Mouse (Mus musculus) limb, embryonic 10.5 days (tissue): Measurements from ENCODE around the gene Trim7. TPM values are rescaled to one million over a fixed set of nuclear protein-coding genes. Genes with fewer than 3 reads are reported as not detected.
"Not testable (repeated sequence)": the region's sequence is repeated elsewhere in the genome, so short reads cannot be mapped to it uniquely, and the experiment has no call there.

ENCODE experiments used
- DNase-seq: peaks from one replicate; pipeline ENCODE4 v3.0.0-alpha.2; 2017; ENCODE audit warnings: low spot score
- H3K27ac ChIP-seq: fragments of 300-500 bp; sonication (generic); 2 replicates; pipeline ENCODE4 v1.5.1; 2016; ENCODE audit warnings: mild to moderate bottlenecking
- H3K27me3 ChIP-seq: fragments of 300-500 bp; sonication (generic); 2 replicates; pipeline ENCODE4 v1.6.1; 2016; ENCODE audit warnings: low read depth, mild to moderate bottlenecking; ENCODE audit not compliant: poor library complexity, severe bottlenecking
- H3K36me3 ChIP-seq: fragments of 300-500 bp; sonication (generic); 2 replicates; pipeline ENCODE4 v1.6.1; 2016; ENCODE audit warnings: mild to moderate bottlenecking, moderate library complexity
- H3K4me1 ChIP-seq: fragments of 300-500 bp; sonication (generic); 2 replicates; pipeline ENCODE4 v1.6.1; 2016
- H3K4me3 ChIP-seq: fragments of 300-500 bp; sonication (generic); 2 replicates; pipeline ENCODE4 v1.5.1; 2016; ENCODE audit warnings: mild to moderate bottlenecking, moderate library complexity
- H3K9me3 ChIP-seq: fragments of 300-500 bp; sonication (generic); replicated peaks from 2 replicates; pipeline ENCODE4 v1.6.1; 2016; ENCODE audit warnings: mild to moderate bottlenecking
- WGBS: fragments of 180-500 bp; shearing (Covaris S2); methylation state at CpG from one replicate; pipeline ENCODE4 v1.1.7; 2016; 5-methylcytosine and 5-hydroxymethylcytosine counted together
- polyA plus RNA-seq: library from polyadenylated mRNA; unstranded; fragments of >200 nt; fragmentation: Nextera tagmentation; extraction: Ambion mirVana; gene quantifications from 2 replicates; pipeline ENCODE4 v1.2.1, GENCODE M21; 2016

Trim7 gene
- polyA plus RNA-seq, 1 experiment from 2014 or later, result 0.70 TPM

DNA sequence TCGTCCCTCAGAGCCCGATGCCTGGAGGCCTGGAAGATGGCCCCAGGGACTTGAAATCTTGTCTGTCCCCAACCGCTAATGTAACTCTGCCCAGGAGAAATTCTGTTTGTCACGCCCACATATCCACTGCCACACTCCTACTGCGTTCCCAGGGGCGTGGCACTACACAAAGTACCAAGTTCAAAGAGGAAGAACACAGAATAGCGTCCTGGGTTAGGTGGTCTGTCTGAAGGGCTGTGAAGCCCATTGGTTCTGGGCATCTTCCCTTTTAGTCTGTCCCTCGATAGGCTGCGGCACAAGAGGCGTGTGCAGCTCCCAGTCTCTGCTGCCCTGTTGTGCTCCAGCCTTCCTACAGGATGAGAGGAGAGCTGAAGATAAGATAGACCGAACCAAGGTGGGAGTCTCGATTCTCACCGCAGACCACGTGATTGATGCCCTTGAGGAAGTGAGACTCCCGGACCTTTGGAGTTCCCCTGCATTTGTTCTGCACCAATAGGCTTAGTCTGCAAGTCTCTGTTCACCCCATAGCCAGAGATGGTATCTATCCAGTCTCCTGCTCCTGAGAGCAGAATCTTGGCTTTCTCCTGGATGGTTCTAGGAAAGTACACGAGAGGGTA is 12.3 kb downstream of the Trim7 start:
- Histone ChIP-seq H3K27me3 (peaks cover 54% of the 10 kb centered on the region), H3K27ac (no peak overlapping the region), H3K36me3 (no peaks in the 10 kb centered on the region), H3K9me3 (no peaks in the 10 kb centered on the region), H3K4me1 (peaks cover 26% of the 10 kb centered on the region), H3K4me3 (peak overlapping the region; percentile 71)
- DNase-seq, result peak; percentile 41
- WGBS, result 5% methylated on average over 16 of the region's 16 CpGs

DNA sequence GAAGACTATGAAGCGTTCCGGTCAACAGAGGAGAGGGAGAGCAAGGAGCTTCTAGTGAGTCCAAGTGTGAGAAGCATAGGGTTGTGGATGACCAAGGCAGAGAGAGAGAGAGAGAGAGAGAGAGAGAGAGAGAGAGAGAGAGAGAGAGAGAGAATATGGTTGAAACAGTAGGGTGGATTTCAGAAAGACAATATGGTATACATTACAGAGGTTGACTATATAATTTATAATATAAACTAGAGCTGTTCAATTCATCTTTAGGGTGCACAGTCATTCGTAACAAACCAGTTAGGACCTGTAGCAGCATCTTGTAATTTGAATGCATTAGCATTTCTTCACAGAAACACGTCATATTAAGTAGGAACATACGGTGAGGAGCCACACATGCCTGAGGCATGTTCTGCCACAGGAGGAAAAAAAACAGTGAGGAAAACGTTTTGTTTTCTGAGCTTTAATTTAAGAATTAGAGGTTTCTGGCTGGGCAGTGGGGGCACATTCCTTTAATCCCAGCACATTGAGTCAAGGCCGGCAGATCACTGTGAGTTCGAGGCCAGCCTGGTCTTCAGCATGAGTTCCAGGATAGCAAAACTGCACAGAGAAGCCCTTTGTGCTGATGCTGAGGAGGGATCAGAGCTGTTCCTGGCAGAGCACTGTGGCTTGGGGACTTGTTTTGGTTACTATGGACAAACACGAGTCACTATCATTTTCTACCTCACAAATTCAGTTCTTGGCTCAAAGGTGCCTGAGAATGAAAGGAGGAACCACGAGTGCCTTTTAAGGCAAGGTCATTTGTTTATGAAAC is 13.1 kb downstream of the Trim7 start:
- Histone ChIP-seq H3K36me3 (no peaks in the 10 kb centered on the region), H3K9me3 (no peaks in the 10 kb centered on the region), H3K4me1 (peaks cover 26% of the 10 kb centered on the region), H3K27me3 (peaks cover 54% of the 10 kb centered on the region), H3K27ac (no peak overlapping the region), H3K4me3 (peak overlapping the region; percentile 71)
- no peak for DNase-seq
- 79% methylated on average over 10 of the region's 10 CpGs for WGBS

DNA sequence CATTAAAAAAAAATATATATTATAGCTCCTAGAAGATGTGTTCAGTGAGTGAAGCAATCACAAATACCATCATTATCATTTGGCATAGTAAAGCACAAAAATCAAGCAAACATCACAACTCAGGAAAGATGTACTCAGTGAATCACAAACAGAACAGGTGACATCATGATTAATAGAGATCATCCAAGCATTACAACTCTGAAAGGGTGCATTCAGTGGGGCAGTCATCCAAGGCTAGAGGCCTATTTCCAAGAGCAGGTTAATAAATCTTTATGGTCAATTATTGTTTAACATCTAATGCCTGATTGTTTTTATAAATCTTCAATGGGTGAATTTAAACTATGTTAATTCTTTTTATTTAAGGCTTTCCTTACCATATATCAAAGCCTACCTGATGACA is 14.9 kb downstream of the Trim7 start:
- H3K4me3 ChIP-seq, result no peak overlapping the region
- no peak overlapping the region for H3K27ac ChIP-seq
- peaks cover 23% of the 10 kb centered on the region for H3K4me1 ChIP-seq
- H3K9me3 ChIP-seq, result no peaks in the 10 kb centered on the region
- no peak for DNase-seq
- no peaks in the 10 kb centered on the region for H3K36me3 ChIP-seq
- peaks cover 58% of the 10 kb centered on the region for H3K27me3 ChIP-seq

DNA sequence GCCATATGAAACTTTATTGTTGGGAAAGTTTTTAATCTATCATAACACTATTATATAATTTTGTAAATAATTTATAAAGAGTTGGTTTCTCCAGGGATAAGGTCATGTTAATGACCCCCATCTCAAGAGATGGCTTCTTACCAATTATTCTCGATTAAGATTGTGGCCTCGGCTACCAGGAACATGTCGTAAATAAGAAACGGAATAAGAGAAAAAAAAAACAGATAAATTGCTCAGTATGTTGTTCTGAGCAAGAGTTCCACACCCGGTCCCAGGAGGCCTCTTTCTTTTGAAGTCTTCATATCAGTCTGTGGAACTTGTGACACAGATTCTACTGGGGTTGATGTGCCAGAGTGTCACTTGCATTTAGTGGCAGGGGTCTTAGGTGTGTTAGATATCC is 15.3 kb downstream of the Trim7 start:
- no peaks in the 10 kb centered on the region for H3K9me3 ChIP-seq
- no peak for DNase-seq
- H3K4me1 ChIP-seq, result peaks cover 23% of the 10 kb centered on the region
- 86% methylated on average over 5 of the region's 5 CpGs for WGBS
- no peak overlapping the region for H3K4me3 ChIP-seq
- H3K27me3 ChIP-seq, result peaks cover 54% of the 10 kb centered on the region
- H3K36me3 ChIP-seq, result no peaks in the 10 kb centered on the region
- no peak overlapping the region for H3K27ac ChIP-seq

DNA sequence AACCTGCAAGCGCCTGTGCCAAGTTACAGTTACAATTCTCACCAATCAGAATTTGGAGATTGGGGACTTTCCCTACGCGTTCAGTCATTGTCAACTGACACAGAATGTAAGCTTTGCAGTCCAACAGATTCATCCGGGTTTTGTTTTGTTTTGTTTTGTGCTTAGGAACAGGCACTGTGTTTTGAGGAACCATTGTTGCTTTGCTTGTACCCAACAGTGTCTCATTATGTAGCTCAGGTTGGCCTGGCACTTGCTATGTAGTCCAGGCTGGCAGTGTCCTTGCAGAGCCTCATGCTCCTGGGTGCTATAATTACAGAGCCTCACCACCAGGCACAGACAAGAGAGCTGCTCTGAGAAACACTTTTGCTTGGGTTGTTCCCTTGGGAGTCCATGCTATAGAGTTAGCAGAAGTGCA is 16.4 kb downstream of the Trim7 start:
- Histone ChIP-seq H3K27ac (no peak overlapping the region), H3K9me3 (no peaks in the 10 kb centered on the region), H3K4me1 (peaks cover 17% of the 10 kb centered on the region), H3K4me3 (no peak overlapping the region), H3K27me3 (peaks cover 43% of the 10 kb centered on the region), H3K36me3 (no peaks in the 10 kb centered on the region)
- no peak for DNase-seq
- 88% methylated on average over 4 of the region's 4 CpGs for WGBS

DNA sequence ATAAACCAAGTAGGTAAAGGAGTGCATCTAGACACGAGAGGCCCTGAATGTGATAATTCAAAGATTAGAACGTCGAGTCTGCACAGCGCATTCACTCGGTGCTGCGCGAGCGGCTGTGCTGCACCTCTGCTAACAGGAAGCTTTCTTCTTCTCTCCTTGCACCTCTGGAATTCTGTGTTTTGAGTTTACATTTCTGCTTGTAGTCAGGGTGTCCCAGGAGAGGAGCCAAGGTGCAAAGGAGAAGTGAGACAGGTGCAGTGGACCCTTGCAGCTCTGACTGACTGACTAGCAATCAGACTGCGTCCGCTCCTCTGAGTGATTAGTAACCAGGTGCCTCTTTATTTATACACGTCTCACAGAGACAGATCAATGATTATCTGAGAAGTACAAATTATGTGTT is 17.3 kb downstream of the Trim7 start:
- Histone ChIP-seq H3K4me1 (peaks cover 9% of the 10 kb centered on the region), H3K27me3 (peaks cover 44% of the 10 kb centered on the region), H3K27ac (no peak overlapping the region), H3K9me3 (no peaks in the 10 kb centered on the region), H3K4me3 (no peak overlapping the region), H3K36me3 (no peaks in the 10 kb centered on the region)
- DNase-seq, result no peak
- 87% methylated on average over 11 of the region's 11 CpGs for WGBS

DNA sequence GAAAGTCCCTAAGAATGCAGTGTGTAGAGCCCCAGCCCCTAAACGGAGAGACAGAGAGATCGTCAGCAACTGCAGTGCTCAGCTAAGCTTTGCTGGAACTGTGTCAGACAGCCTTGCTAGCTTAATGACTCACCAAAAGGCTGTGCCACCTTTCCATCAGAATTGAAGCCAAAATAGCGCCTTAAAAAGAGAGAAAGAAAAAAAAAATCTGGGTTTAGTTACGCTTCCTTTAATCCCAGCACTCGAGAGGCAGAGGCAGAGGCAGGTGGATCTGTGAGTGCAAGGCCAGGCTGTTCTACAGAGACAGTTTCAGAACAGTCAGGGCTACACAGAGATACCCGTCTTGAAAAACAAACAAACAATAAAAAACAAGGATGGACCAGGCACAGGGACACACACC is 18.4 kb downstream of the Trim7 start:
- Histone ChIP-seq H3K9me3 (no peaks in the 10 kb centered on the region), H3K4me1 (0 out of 2 replicates have a peak, but pooled peaks cover 3% of the 10 kb centered on the region), H3K36me3 (no peaks in the 10 kb centered on the region), H3K27ac (no peak overlapping the region), H3K27me3 (peaks cover 44% of the 10 kb centered on the region), H3K4me3 (no peak overlapping the region)
- DNase-seq, result no peak
- WGBS, result 63% methylated on average over 6 of the region's 6 CpGs

DNA sequence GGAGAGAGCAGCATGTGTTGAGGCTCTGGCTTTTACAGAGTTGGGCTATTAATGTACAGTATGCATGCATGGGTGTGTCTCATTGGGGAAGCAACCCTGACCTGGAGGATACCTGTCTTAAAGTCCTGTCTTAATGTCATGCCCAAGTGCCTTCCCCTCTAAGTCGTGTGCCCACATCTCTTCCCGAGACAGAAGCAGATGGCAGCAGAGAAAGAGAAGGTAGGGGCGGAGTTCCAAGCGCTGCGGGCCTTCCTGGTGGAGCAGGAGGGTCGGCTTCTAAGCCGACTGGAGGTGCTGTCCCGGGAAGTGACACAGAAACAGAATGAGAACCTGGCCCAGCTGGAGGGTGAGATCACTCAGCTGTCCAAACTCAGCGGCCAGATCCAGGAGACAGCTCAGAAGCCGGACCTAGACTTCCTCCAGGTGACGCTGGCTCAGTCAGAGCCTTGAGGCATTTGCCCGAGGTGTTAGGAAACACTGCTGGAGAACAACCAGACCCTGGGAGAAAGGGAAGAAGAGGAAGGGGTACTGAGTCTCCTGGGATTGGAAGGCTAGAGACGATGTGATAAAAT is 19.4 kb downstream of the Trim7 start:
- no peaks in the 10 kb centered on the region for H3K36me3 ChIP-seq
- DNase-seq, result no peak
- no peaks in the 10 kb centered on the region for H3K9me3 ChIP-seq
- no peak overlapping the region for H3K27ac ChIP-seq
- H3K4me1 ChIP-seq, result 0 out of 2 replicates have a peak, but pooled peaks cover 3% of the 10 kb centered on the region
- H3K4me3 ChIP-seq, result 0 out of 2 replicates have a peak overlapping the region, but pooled peaks have one; percentile 0
- WGBS, result 27% methylated on average over 13 of the region's 13 CpGs
- H3K27me3 ChIP-seq, result peaks cover 44% of the 10 kb centered on the region

DNA sequence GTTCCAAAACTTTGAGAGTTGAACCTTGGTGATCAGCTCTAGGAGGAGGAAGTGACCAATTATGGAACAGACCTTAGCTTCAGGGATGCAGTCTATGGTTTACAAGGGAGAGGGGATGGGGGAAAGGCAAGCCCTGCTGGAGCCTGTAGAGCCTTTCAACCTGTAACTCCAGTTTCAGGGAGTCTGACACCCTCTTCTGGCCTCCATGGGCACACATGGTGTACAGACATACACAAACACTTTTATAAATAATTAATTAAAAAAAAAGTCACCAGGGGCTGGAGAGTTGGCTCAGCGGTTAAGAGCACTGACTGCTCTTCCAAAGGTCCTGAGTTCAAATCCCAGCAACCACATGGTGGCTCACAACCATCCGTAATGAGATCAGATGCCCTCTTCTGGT is 20.4 kb downstream of the Trim7 start:
- not testable (repeated sequence) for H3K4me3 ChIP-seq, H3K27ac ChIP-seq, DNase-seq, H3K4me1 ChIP-seq, H3K36me3 ChIP-seq, H3K9me3 ChIP-seq
- H3K27me3 ChIP-seq, result peaks cover 45% of the 10 kb centered on the region
- WGBS, result 85% methylated on average over 2 of the region's 2 CpGs

DNA sequence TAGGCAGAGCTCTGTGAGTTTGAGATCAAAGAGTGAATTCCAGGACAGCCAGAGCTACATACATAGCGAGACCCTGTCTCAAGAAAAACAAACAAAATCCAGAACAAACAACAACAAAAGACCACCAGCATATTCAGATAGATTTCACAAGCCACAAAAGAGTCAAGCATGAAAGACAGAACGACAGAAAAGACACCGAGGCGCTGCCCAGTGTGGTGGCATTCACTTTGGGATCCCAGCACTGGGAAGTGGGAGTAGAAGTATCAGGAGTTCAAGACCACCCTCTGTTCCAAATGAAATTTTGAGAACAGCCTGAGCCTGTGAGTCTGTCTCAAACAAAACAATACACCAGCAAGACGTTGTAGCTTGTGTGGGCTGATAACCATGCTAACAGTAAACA is 20.9 kb downstream of the Trim7 start:
- WGBS, result 71% methylated on average over 5 of the region's 5 CpGs
- peaks cover 45% of the 10 kb centered on the region for H3K27me3 ChIP-seq
- no peaks in the 10 kb centered on the region for H3K9me3 ChIP-seq
- no peak for DNase-seq
- no peak overlapping the region for H3K4me3 ChIP-seq
- H3K36me3 ChIP-seq, result no peaks in the 10 kb centered on the region
- H3K4me1 ChIP-seq, result 0 out of 2 replicates have a peak, but pooled peaks cover 3% of the 10 kb centered on the region
- no peak overlapping the region for H3K27ac ChIP-seq

DNA sequence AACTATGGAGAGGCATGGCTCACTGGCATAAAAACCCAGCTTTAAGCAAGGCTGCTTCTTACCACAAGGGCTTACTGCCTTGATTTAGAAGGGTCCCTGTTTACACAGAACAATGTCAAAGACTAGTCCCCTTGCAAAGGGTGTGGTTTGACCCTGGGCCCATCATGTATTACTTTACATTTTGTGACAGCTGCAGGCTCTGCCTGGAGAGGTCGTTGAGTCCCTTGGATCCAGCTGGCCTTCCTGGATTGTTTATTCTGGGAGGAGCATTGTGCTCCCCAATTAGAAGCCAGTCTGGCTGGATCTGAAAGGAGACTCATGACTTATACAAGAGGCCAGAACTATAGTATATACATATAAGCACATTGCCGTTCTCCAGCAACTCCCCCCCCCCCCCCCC is 24.3 kb downstream of the Trim7 start:
- peaks cover 35% of the 10 kb centered on the region for H3K27me3 ChIP-seq
- H3K36me3 ChIP-seq, result no peaks in the 10 kb centered on the region
- WGBS, result 39% methylated on average over 2 of the region's 2 CpGs
- no peak overlapping the region for H3K4me3 ChIP-seq
- no peaks in the 10 kb centered on the region for H3K9me3 ChIP-seq
- no peak overlapping the region for H3K27ac ChIP-seq
- no peak for DNase-seq
- peaks cover 24% of the 10 kb centered on the region for H3K4me1 ChIP-seq

DNA sequence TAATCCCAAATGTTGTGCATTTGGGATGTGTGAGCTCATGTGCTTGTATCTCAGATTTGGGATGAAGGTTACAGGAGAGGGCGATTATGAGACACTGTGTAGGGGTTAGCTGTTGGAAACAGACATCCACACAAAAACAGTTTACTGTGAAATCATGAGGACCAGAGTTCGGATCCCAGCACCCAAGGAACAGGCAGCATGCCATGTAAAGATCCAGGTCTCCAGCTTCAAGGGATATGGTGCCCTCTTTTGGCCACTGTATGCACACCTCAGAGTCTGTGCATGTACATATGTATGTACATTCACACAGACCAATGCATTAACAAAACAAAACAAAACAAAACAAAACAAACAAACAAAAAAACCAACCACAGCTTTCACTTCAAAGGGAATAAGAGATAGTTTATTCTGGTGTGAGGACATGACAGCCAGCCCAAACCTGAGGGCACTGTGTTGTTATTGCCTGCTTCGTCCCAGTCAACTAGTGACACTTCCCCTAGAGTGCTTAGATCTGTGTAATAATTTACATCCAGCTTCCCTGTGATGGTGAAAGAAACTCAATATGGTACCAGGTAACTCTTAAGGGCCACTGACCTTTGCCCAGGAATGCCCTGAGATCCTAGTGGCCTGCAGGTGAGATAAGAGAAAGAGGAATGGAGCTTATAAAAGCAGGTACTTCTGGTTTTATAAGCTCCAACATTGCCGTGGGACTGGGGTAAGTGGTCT is 25.5 kb downstream of the Trim7 start:
- H3K36me3 ChIP-seq, result no peaks in the 10 kb centered on the region
- WGBS, result 86% methylated on average over 4 of the region's 4 CpGs
- H3K4me1 ChIP-seq, result peaks cover 23% of the 10 kb centered on the region
- no peak overlapping the region for H3K27ac ChIP-seq
- H3K4me3 ChIP-seq, result no peak overlapping the region
- peaks cover 32% of the 10 kb centered on the region for H3K27me3 ChIP-seq
- no peak for DNase-seq
- no peaks in the 10 kb centered on the region for H3K9me3 ChIP-seq

DNA sequence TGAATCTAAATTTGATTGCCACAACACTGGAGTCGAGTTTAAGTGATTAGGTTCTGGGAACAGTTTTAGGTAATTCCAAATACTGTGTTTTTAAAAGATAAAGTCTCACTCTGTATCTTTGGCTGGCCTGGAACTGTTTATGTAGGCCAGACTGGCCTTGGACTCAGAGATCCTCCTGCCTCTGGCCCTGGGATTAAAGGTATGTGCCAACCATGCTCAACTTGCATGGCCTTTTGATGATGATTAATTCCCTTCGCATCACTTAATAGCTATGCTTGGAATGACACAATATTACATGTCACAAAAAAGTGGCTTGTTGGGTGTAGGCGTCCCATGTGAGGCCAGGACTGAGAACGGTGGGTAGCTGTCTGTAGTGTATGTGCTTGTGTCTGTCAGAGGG is 26.2 kb downstream of the Trim7 start:
- Histone ChIP-seq H3K27me3 (peaks cover 32% of the 10 kb centered on the region), H3K4me1 (peaks cover 23% of the 10 kb centered on the region), H3K36me3 (no peaks in the 10 kb centered on the region), H3K9me3 (no peaks in the 10 kb centered on the region), H3K27ac (no peak overlapping the region), H3K4me3 (peak overlapping the region; percentile 67; the same call in 1 of the 2 replicates)
- 83% methylated on average over 4 of the region's 4 CpGs for WGBS
- DNase-seq, result no peak
